Mouse (Mus musculus): ENCODE data around the gene Pou2af1. TPM values are rescaled to one million over a fixed set of nuclear protein-coding genes. Genes with fewer than 3 reads are reported as not detected.

Pou2af1 gene
- polyA plus RNA-seq, 1 experiment from 2014 or later, result 0.09 TPM

DNA sequence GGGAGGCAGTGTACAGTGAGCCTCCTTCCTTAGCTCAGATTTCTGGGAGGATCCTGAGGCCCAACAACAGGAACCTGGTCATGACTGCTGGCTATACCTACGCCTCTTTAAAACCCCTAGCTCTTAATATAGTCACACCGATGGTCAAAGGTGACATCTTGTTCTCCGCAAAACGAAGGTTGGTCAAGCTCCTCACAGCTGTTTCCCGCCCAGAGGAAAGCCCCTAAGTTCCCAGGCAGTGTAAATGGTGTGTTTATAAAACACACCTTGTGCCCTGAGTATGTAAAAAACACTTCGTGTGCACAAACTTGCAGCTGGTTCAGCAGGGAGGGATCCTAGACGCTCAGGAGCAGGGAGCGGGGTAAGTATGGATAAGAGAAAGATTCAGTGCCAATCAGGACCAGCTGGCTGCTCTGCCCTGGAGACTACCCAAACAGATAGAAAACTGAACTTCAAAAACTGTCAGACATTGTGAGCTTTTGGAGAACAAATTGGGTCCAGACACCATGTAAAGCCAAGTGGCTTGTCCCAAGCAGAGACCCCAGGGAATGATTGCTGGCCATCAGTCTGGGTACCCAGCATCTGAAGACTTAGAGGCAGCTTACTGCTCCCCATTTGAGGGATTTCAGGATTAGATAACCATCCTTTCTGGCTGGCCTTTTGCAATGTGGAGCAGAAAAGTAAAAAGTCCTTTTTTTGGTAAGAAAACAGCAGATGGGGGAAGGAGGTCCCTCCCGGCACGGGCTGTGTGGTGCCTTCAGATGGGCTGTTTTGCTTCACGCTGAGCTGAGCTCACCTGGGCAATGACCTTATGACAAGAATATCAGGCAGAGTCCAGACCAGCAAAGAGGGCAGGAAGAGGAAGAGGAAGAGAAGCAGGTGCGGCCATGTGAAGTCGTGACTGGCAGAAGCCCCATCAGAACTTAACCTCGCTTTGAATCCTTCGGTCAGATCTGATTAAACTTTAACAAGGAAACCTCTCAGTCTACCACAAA is 30.5 kb upstream of the Pou2af1 start:
- WGBS, result 87% methylated on average over 15 of the region's 15 CpGs
- H3K9me3 ChIP-seq (replicated peaks), result no peaks in the 10 kb centered on the region
- H3K4me3 ChIP-seq (replicated peaks), result no peak overlapping the region
- no peaks in the 10 kb centered on the region for H3K4me1 ChIP-seq
- H3K27ac ChIP-seq (replicated peaks), result no peak overlapping the region
- H3K36me3 ChIP-seq, result no peaks in the 10 kb centered on the region
- no peak overlapping the region for H3K9ac ChIP-seq (replicated peaks)
- no peak for ATAC-seq (ENCODE audit: low FRiP score)
- no peak overlapping the region for H3K4me2 ChIP-seq
- H3K27me3 ChIP-seq (replicated peaks), result no peaks in the 10 kb centered on the region

- ATAC-seq (ENCODE audit: low FRiP score), result no peak
- no peaks in the 10 kb centered on the region for H3K9me3 ChIP-seq (replicated peaks)
- no peaks in the 10 kb centered on the region for H3K36me3 ChIP-seq
- WGBS, result 81% methylated on average over 4 of the region's 4 CpGs
- no peak overlapping the region for H3K4me2 ChIP-seq
- no peaks in the 10 kb centered on the region for H3K4me1 ChIP-seq
- H3K4me3 ChIP-seq (replicated peaks), result no peak overlapping the region
- H3K9ac ChIP-seq (replicated peaks), result no peak overlapping the region
- no peaks in the 10 kb centered on the region for H3K27me3 ChIP-seq (replicated peaks)
- no peak overlapping the region for H3K27ac ChIP-seq (replicated peaks)
These were observed 28.1 kb upstream of the Pou2af1 start for GRCm38 (mm10) chr9:51185386-51185785.

GRCm38 (mm10) chr9:51185871-51186270 is 27.6 kb upstream of the Pou2af1 start:
- 81% methylated on average over 5 of the region's 5 CpGs for WGBS
- no peak for ATAC-seq (ENCODE audit: low FRiP score)
- H3K27me3 ChIP-seq (replicated peaks), result no peaks in the 10 kb centered on the region
- H3K4me2 ChIP-seq, result no peak overlapping the region
- no peak overlapping the region for H3K4me3 ChIP-seq (replicated peaks)
- no peaks in the 10 kb centered on the region for H3K36me3 ChIP-seq
- no peak overlapping the region for H3K9ac ChIP-seq (replicated peaks)
- H3K27ac ChIP-seq (replicated peaks), result no peak overlapping the region
- no peaks in the 10 kb centered on the region for H3K4me1 ChIP-seq
- no peaks in the 10 kb centered on the region for H3K9me3 ChIP-seq (replicated peaks)

DNA sequence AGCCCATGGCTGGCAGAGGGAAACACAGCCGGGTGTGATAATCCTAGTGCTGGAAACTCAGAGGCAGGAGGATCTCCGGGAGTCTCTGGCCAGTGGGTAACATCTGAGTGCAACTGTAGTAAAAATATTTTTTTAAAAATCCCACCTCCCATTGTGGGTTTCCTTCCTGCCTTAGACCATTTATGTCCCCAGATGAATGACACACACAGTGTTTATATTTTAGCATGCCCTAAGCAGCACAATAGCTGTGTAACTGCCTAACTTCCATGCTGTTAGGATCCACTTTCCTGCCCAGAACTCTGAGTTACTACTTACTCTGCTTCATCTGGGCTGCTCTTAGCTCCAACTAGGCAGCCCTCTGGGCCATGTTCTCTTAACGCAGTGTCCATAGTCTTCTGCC is 22.9 kb upstream of the Pou2af1 start:
- 89% methylated on average over 3 of the region's 3 CpGs for WGBS
- Histone ChIP-seq H3K4me2 (no peak overlapping the region), H3K4me1 (no peaks in the 10 kb centered on the region), H3K36me3 (no peaks in the 10 kb centered on the region), H3K4me3 (replicated peaks) (no peak overlapping the region), H3K9me3 (replicated peaks) (no peaks in the 10 kb centered on the region), H3K27ac (replicated peaks) (no peak overlapping the region), H3K27me3 (replicated peaks) (no peaks in the 10 kb centered on the region), H3K9ac (replicated peaks) (no peak overlapping the region)
- ATAC-seq (ENCODE audit: low FRiP score), result no peak

GRCm38 (mm10) chr9:51194790-51195189 is 18.7 kb upstream of the Pou2af1 start:
- no peak for ATAC-seq (ENCODE audit: low FRiP score)
- no peaks in the 10 kb centered on the region for H3K27me3 ChIP-seq (replicated peaks)
- H3K4me3 ChIP-seq (replicated peaks), result no peak overlapping the region
- H3K27ac ChIP-seq (replicated peaks), result no peak overlapping the region
- no peaks in the 10 kb centered on the region for H3K4me1 ChIP-seq
- H3K36me3 ChIP-seq, result no peaks in the 10 kb centered on the region
- 64% methylated on average over 4 of the region's 4 CpGs for WGBS
- no peak overlapping the region for H3K9ac ChIP-seq (replicated peaks)
- H3K9me3 ChIP-seq (replicated peaks), result no peaks in the 10 kb centered on the region
- H3K4me2 ChIP-seq, result no peak overlapping the region

DNA sequence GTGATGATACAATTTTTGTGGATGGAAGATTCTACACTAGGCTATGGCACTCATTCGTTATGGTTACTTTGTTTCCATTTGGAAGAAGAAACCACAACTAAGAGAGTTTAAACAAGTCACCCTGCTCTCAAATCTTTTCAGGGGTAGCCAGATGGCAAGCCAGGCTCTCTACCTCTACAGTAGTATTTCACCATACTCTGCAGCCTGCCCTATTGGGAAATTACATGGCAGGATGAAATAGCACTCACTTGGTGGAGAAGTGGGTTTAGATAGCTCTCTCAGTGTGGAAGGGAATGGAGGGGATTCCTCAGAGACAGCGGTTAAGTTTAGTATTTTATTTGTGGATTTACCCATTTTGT is 4.6 kb upstream of the Pou2af1 start:
- no peak overlapping the region for H3K4me2 ChIP-seq
- H3K27ac ChIP-seq (replicated peaks), result no peak overlapping the region
- H3K4me1 ChIP-seq, result no peaks in the 10 kb centered on the region
- no peak overlapping the region for H3K9ac ChIP-seq (replicated peaks)
- no peaks in the 10 kb centered on the region for H3K9me3 ChIP-seq (replicated peaks)
- no peaks in the 10 kb centered on the region for H3K36me3 ChIP-seq
- ATAC-seq (ENCODE audit: low FRiP score), result no peak
- 88% methylated on average over 2 of the region's 2 CpGs for WGBS
- no peaks in the 10 kb centered on the region for H3K27me3 ChIP-seq (replicated peaks)
- H3K4me3 ChIP-seq (replicated peaks), result no peak overlapping the region

DNA sequence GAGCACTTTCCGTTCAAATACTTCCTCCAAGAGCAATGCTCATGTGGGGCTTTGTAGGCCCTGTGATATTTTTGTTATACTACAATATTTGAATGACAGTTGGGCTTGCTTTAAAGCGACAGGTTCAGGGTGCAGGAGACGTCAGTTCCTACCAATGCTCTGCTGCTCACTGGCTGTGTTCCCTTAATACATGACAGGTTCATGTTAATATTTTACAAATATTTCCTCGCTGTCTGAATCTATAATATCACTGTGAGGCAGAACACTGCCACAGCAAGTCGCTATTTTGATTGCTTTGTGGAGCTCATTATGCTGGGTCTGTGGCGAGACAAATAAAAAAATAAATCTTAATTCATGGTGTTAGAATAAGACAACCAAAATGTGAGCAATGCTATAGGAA is 2.3 kb upstream of the Pou2af1 start:
- H3K27me3 ChIP-seq (replicated peaks), result no peaks in the 10 kb centered on the region
- H3K4me2 ChIP-seq, result no peak overlapping the region
- H3K4me1 ChIP-seq, result no peaks in the 10 kb centered on the region
- no peaks in the 10 kb centered on the region for H3K36me3 ChIP-seq
- no peaks in the 10 kb centered on the region for H3K9me3 ChIP-seq (replicated peaks)
- H3K4me3 ChIP-seq (replicated peaks), result no peak overlapping the region
- no peak overlapping the region for H3K9ac ChIP-seq (replicated peaks)
- no peak for ATAC-seq (ENCODE audit: low FRiP score)
- WGBS, result 66% methylated on average over 6 of the region's 6 CpGs
- no peak overlapping the region for H3K27ac ChIP-seq (replicated peaks)

GRCm38 (mm10) chr9:51213729-51214237 is 275 bp downstream of the Pou2af1 start:
- no peak overlapping the region for H3K4me2 ChIP-seq
- no peak overlapping the region for H3K4me3 ChIP-seq (replicated peaks)
- H3K27me3 ChIP-seq (replicated peaks), result no peaks in the 10 kb centered on the region
- ATAC-seq (ENCODE audit: low FRiP score), result no peak
- H3K9me3 ChIP-seq (replicated peaks), result no peaks in the 10 kb centered on the region
- H3K9ac ChIP-seq (replicated peaks), result no peak overlapping the region
- no peak overlapping the region for H3K27ac ChIP-seq (replicated peaks)
- no peaks in the 10 kb centered on the region for H3K4me1 ChIP-seq
- WGBS, result 94% methylated on average over 6 of the region's 6 CpGs
- no peaks in the 10 kb centered on the region for H3K36me3 ChIP-seq

GRCm38 (mm10) chr9:51215311-51215710 is 1.8 kb downstream of the Pou2af1 start:
- 57% methylated on average over 4 of the region's 4 CpGs for WGBS
- Histone ChIP-seq H3K36me3 (no peaks in the 10 kb centered on the region), H3K9me3 (replicated peaks) (no peaks in the 10 kb centered on the region), H3K27me3 (replicated peaks) (no peaks in the 10 kb centered on the region), H3K4me1 (no peaks in the 10 kb centered on the region), H3K9ac (replicated peaks) (no peak overlapping the region), H3K4me2 (no peak overlapping the region), H3K27ac (replicated peaks) (no peak overlapping the region), H3K4me3 (replicated peaks) (no peak overlapping the region)
- ATAC-seq (ENCODE audit: low FRiP score), result no peak

GRCm38 (mm10) chr9:51215949-51216348 is 2.4 kb downstream of the Pou2af1 start:
- H3K27me3 ChIP-seq (replicated peaks), result no peaks in the 10 kb centered on the region
- no peaks in the 10 kb centered on the region for H3K9me3 ChIP-seq (replicated peaks)
- H3K4me2 ChIP-seq, result no peak overlapping the region
- H3K27ac ChIP-seq (replicated peaks), result no peak overlapping the region
- H3K9ac ChIP-seq (replicated peaks), result no peak overlapping the region
- 87% methylated on average over 6 of the region's 6 CpGs for WGBS
- no peaks in the 10 kb centered on the region for H3K36me3 ChIP-seq
- no peak for ATAC-seq (ENCODE audit: low FRiP score)
- no peaks in the 10 kb centered on the region for H3K4me1 ChIP-seq
- no peak overlapping the region for H3K4me3 ChIP-seq (replicated peaks)

- Histone ChIP-seq H3K4me1 (no peaks in the 10 kb centered on the region), H3K4me3 (replicated peaks) (no peak overlapping the region), H3K27me3 (replicated peaks) (no peaks in the 10 kb centered on the region), H3K9me3 (replicated peaks) (no peaks in the 10 kb centered on the region), H3K36me3 (no peaks in the 10 kb centered on the region), H3K27ac (replicated peaks) (no peak overlapping the region), H3K9ac (replicated peaks) (no peak overlapping the region), H3K4me2 (no peak overlapping the region)
- no peak for ATAC-seq (ENCODE audit: low FRiP score)
- 88% methylated on average over 5 of the region's 5 CpGs for WGBS
These were observed 12.2 kb downstream of the Pou2af1 start for GRCm38 (mm10) chr9:51225636-51226166.
